In genomic region chr16:32243901-32244300, GRCm38 (mm10) we compare ENCODE assay signal across 19 mouse cellular contexts. TPM values are rescaled to one million over a fixed set of nuclear protein-coding genes. Genes with fewer than 3 reads are reported as not detected.
"Had no signal": no experiment of that assay in that cellular context is flagged by ENCODE, and none has a peak within 500 bp of the region (broad histone marks: within the 10 kb centered on the region; RNA-seq: fewer than 3 reads in every experiment).

No protein-coding gene starts in this region.

- H3K36me3 ChIP-seq: midbrain, embryonic 13.5 days had no signal

- H3K27me3 ChIP-seq: limb, embryonic 12.5 days; midbrain, embryonic 13.5 days had no signal

- H3K9ac ChIP-seq: limb, embryonic 12.5 days; midbrain, embryonic 13.5 days had no signal

- H3K4me2 ChIP-seq: limb, embryonic 12.5 days; midbrain, embryonic 13.5 days had no signal

- H3K9me3 ChIP-seq: limb, embryonic 12.5 days; midbrain, embryonic 13.5 days had no signal

- DNase-seq: kidney, adult 8-10 months; kidney, postnatal 25 days; layer of hippocampus, adult 9-11 months; layer of hippocampus, postnatal 36 days; lung, adult 2 months; lung, postnatal 36 days; right cerebral cortex, postnatal 14 days; thymus, postnatal 36 days had no signal

- H3K27ac ChIP-seq: limb, embryonic 12.5 days; midbrain, embryonic 13.5 days had no signal

- H3K4me3 ChIP-seq: limb, embryonic 12.5 days; midbrain, embryonic 13.5 days had no signal

- ATAC-seq: intestine, postnatal 0 days; lung, postnatal 0 days; midbrain, embryonic 13.5 days had no signal

RNA-seq across cellular contexts. Expression of gene Smco1, which starts 27.4 kb away (rescaled TPM):
- total RNA-seq: liver, adult 2 months; megakaryocyte progenitor cell, adult 5-6 weeks; midbrain, postnatal 0 days; neutrophil, adult 5-6 weeks had no signal
- polyA plus RNA-seq: intestine, postnatal 0 days; kidney, embryonic 16.5 days; limb, embryonic 12.5 days; liver, adult 2 months; lung, postnatal 0 days; small intestine, adult 2 months; thymus, postnatal 0 days had no signal
